In genomic region chr17:79099866-79100265, GRCm38 (mm10) we compare ENCODE assay signal across 11 mouse cellular contexts. TPM values are rescaled to one million over a fixed set of nuclear protein-coding genes. Genes with fewer than 3 reads are reported as not detected.
DNase-seq lines count a peak whose midpoint lies in the region; ATAC-seq and TF ChIP-seq lines count a peak whose summit lies in the region.
"Had no signal": no experiment of that assay in that cellular context is flagged by ENCODE, and none has a peak within 500 bp of the region (broad histone marks: within the 10 kb centered on the region; RNA-seq: fewer than 3 reads in every experiment).

No protein-coding gene starts in this region.

- H3K9me3 ChIP-seq in lung, postnatal 0 days (ENCODE audit: low read length), result no peaks in the 10 kb centered on the region
- H3K9me3 ChIP-seq: embryonic facial prominence, embryonic 12.5 days; liver, embryonic 13.5 days had no signal

- ATAC-seq in lung, postnatal 0 days, result no peak

- H3K4me3 ChIP-seq in lung, postnatal 0 days (ENCODE audit: low read depth, low read length), result no peak overlapping the region
- H3K4me3 ChIP-seq: embryonic facial prominence, embryonic 12.5 days; liver, embryonic 13.5 days had no signal

- H3K27ac ChIP-seq in lung, postnatal 0 days (ENCODE audit: low read length), result no peak overlapping the region
- H3K27ac ChIP-seq: embryonic facial prominence, embryonic 12.5 days; liver, embryonic 13.5 days had no signal

- no peaks in the 10 kb centered on the region for H3K27me3 ChIP-seq in lung, postnatal 0 days (replicated peaks; ENCODE audit: insufficient read depth, low read length)
- H3K27me3 ChIP-seq: embryonic facial prominence, embryonic 12.5 days; liver, embryonic 13.5 days had no signal

- peak; percentile 19 for DNase-seq in lung, postnatal 0 days (ENCODE audit: low spot score)
- DNase-seq in lung, postnatal 25 days (ENCODE audit: low spot score), result no peak
- peak; percentile 33 to 35 for DNase-seq in CD8-positive naive resting alpha-beta T cell, adult 2 months (ENCODE audit: low read depth in 2 of 2, low spot score in 2 of 2)
- DNase-seq in induced T-regulatory cell, adult 2 months (ENCODE audit: low read depth), result peak; percentile 71
- DNase-seq in thymus, postnatal 14 days, result peak; percentile 48
- no peak for DNase-seq in kidney, postnatal 4 days
- DNase-seq in testis, postnatal 10 days (ENCODE audit: low spot score), result no peak
- DNase-seq: cerebellum, postnatal 10 days; kidney, postnatal 10 days; liver, embryonic 13.5 days had no signal

- no peak overlapping the region for H3K4me2 ChIP-seq in lung, postnatal 0 days (replicated peaks; ENCODE audit: low read depth, low read length)
- H3K4me2 ChIP-seq: embryonic facial prominence, embryonic 12.5 days; liver, embryonic 13.5 days had no signal

- no peak for TF ChIP-seq CTCF in lung, postnatal 0 days (IDR thresholded peaks at IDR 0.05)

- no peaks in the 10 kb centered on the region for H3K4me1 ChIP-seq in lung, postnatal 0 days (ENCODE audit: insufficient read depth, low read depth, low read length)
- H3K4me1 ChIP-seq: embryonic facial prominence, embryonic 12.5 days; liver, embryonic 13.5 days had no signal

- H3K9ac ChIP-seq in lung, postnatal 0 days (replicated peaks; ENCODE audit: low read depth), result no peak overlapping the region
- H3K9ac ChIP-seq: embryonic facial prominence, embryonic 12.5 days; liver, embryonic 13.5 days had no signal

- no peaks in the 10 kb centered on the region for H3K36me3 ChIP-seq in lung, postnatal 0 days (ENCODE audit: insufficient read depth, low read length)
- H3K36me3 ChIP-seq: embryonic facial prominence, embryonic 12.5 days; liver, embryonic 13.5 days had no signal

- WGBS in lung, postnatal 0 days, result 41% methylated on average over 4 of the region's 4 CpGs

- no peak for TF ChIP-seq EP300 in lung, postnatal 0 days (IDR thresholded peaks at IDR 0.05)

RNA-seq across cellular contexts. Expression of gene Qpct, which starts 48.2 kb away (rescaled TPM):
- 26.1 and 27.1 TPM in 2 replicates for polyA plus RNA-seq in lung, postnatal 0 days (2015; fragmentation: Nextera tagmentation; extraction: Ambion mirVana)

Comparison
In these comparisons a context has a peak if more than half of its experiments do, and no peak if none do; other contexts are left out.
1. DNase-seq: peak in lung, postnatal 0 days (single experiment), CD8-positive naive resting alpha-beta T cell, adult 2 months (2 of 2), induced T-regulatory cell, adult 2 months (single experiment) and thymus, postnatal 14 days (single experiment); none in lung, postnatal 25 days (single experiment), kidney, postnatal 4 days (0 of 2) and testis, postnatal 10 days (single experiment).